Mouse (Mus musculus) embryonic fibroblast, embryonic 13.5 days (primary cell): Measurements from ENCODE around the gene Adgrb2. TPM values are rescaled to one million over a fixed set of nuclear protein-coding genes. Genes with fewer than 3 reads are reported as not detected.

ENCODE experiments used
- H3K27ac ChIP-seq: 2 replicates; pipeline ENCODE4 v1.5.1; 2012; ENCODE audit warnings: low read length, control low read depth, inconsistent platforms; ENCODE audit not compliant: insufficient read depth
- H3K4me1 ChIP-seq: 2 replicates; pipeline ENCODE4 v1.6.1; 2011; ENCODE audit warnings: low read length; ENCODE audit not compliant: control insufficient read depth, insufficient read depth
- H3K4me3 ChIP-seq: 2 replicates; pipeline ENCODE4 v1.5.1; 2011; ENCODE audit warnings: mild to moderate bottlenecking, control low read depth, low read length; ENCODE audit not compliant: insufficient read depth
- CTCF ChIP-seq: IDR thresholded peaks from 2 replicates; pipeline ENCODE4 v1.5.1; 2011; ENCODE audit warnings: mild to moderate bottlenecking, control low read depth, low read length, moderate library complexity, borderline replicate concordance; ENCODE audit not compliant: insufficient read depth
- POLR2A ChIP-seq: IDR thresholded peaks from 2 replicates; pipeline ENCODE4 v1.6.1; 2011; ENCODE audit warnings: low read depth, mild to moderate bottlenecking, control low read depth, low read length, moderate library complexity
- polyA plus RNA-seq: library from polyadenylated mRNA; stranded (reverse); fragments of >200 nt; gene quantifications from 2 replicates; pipeline ENCODE4 v1.2.4, GENCODE M21; 2011; ENCODE audit warnings: low read depth; ENCODE audit not compliant: missing spikeins, insufficient read length

Adgrb2 gene
- polyA plus RNA-seq, 1 experiment, result 3.7 TPM

DNA sequence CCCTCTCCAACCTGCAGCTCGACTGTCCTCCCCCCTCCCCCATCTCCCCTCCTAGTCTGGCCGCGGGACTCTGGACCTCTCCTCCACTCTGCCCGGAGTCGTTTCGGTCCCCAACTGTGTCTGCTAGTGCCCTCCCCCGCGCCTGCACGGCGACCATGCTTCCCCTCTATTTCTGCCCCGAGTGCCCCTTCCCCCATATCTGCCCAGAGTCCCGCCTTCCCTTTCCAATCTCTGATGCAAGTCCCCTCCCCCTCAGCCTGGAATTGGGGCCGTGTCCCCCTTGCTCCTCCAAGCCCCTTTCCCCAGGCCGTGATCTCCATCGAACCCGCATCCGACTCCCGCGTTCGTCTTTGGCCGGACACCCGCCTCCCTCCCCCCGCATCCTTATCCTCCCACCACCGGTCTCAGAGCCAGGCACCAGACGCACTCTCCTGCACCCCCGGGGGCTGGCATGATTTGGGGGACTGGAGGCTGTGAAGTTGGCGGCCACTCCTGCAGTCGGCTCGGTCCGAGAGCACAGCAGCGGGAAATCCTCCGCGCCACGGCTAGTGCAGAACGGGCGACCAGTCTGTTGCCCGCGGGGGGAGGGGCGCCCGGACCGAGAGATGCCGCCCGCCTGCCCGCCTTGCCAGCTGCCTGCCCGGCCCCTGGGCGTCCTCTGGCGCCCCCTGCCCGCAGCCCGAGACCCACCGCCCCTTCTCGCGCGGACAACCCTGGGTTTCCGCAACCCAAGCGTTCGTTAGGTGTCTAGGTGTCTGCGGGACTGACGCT is 1.2 kb downstream of the Adgrb2 start:
- Histone ChIP-seq H3K4me3 (peak overlapping the region; percentile 29), H3K27ac (no peak overlapping the region), H3K4me1 (0 out of 2 replicates have a peak, but pooled peaks cover 4% of the 10 kb centered on the region)
- no peak for TF ChIP-seq CTCF
- no peak for TF ChIP-seq POLR2A

DNA sequence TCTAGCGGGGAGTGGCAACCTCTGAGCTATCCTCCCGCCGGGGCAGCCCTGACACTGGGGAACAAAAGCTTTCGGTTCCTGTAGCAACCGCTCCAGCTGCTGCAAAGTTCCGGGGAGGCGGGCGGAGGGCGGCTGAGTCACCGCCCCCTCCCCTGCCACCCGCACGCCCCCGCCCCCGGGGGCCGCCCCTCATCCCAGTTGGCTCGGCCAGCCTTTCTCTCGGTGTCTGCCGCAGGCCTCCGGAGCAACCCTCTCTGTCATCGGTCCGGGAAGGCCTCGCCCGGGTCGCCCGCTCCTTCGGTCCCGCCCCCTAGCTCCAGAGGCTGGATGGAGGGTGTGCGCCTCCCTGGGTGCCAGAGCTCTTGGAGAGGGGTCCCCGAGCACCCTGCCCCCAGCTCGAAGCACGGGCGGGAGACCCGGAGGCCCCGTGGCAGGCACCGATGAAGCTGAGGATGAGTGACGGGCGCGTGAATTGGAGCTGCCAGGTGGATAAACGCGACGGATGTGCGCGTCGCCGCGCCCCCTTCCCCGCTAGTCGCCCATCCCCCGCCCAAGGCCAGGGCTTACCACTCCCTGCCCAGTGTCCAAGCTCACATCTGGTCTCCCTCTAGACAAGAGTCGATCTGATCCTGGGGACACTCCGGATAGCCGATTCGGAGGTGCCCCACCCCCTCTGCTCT is 3.3 kb downstream of the Adgrb2 start:
- peak overlapping the region; percentile 39 for H3K4me3 ChIP-seq
- no peak overlapping the region for H3K27ac ChIP-seq
- no peak for TF ChIP-seq POLR2A
- TF ChIP-seq CTCF, result no peak
- 0 out of 2 replicates have a peak, but pooled peaks cover 4% of the 10 kb centered on the region for H3K4me1 ChIP-seq

DNA sequence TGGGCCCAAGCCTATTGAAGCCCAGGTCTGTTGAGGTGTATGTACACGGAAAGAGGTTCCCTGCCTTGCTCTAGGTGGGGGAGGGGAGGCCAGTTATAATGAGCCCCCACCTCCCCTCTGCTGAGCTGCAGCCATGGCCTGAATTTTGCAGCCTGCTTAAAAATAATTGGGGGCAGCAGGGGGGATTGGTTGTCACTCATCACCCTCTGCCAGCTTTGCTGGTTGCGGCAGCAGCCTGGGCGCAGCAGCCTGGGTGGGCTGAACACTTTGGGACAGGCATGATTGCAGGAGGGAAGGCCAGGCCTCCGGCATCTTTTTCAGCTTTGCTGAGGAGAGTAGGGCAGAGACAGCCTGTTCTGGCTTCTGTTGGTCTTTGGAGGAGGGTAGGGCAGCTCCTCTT is 5.3 kb downstream of the Adgrb2 start:
- 0 out of 2 replicates have a peak, but pooled peaks cover 4% of the 10 kb centered on the region for H3K4me1 ChIP-seq
- H3K4me3 ChIP-seq, result no peak overlapping the region
- H3K27ac ChIP-seq, result no peak overlapping the region
- TF ChIP-seq CTCF (no peak), POLR2A (no peak)

DNA sequence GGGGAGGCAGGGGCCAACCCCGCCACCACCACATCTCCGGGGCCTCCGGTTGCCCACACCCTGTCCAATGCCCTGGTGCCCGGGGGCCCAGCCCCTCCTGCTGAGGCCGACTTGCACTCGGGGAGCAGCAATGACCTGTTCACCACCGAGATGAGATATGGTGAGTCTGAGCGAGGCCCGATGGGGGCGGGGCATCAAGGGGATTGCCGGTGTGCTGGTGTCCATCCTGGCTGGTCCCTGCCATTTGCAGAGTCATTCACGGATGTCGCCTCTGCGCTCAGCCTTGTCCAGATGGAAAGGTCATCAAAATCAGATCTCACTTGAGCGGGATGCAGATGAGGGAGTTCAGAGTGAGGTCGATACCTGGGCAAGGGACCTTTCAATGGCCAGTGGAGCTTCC is 8.1 kb downstream of the Adgrb2 start:
- no peak for TF ChIP-seq CTCF
- Histone ChIP-seq H3K27ac (no peak overlapping the region), H3K4me3 (no peak overlapping the region), H3K4me1 (no peaks in the 10 kb centered on the region)

DNA sequence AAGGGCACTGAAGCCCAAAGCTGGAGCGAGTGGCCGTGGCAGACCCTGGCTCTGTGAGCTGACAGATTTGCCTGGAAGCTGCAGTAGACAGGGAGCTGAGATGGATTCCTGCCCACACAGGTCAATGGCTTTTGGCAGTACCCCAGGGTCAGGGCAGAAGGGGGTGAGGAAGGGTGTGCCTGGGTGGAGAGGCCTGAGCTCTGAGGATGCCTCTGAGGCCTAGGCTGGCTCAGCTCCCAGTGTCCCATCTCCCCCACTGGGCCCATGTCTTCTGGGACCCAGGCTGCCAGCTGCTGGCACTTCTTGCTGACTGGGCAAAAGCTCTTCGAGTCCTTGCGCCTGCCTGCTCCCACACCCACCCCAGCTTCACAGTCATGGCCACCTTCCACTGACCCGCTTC is 8.5 kb downstream of the Adgrb2 start:
- Histone ChIP-seq H3K27ac (no peak overlapping the region), H3K4me1 (no peaks in the 10 kb centered on the region), H3K4me3 (no peak overlapping the region)
- TF ChIP-seq CTCF (no peak), POLR2A (no peak)

DNA sequence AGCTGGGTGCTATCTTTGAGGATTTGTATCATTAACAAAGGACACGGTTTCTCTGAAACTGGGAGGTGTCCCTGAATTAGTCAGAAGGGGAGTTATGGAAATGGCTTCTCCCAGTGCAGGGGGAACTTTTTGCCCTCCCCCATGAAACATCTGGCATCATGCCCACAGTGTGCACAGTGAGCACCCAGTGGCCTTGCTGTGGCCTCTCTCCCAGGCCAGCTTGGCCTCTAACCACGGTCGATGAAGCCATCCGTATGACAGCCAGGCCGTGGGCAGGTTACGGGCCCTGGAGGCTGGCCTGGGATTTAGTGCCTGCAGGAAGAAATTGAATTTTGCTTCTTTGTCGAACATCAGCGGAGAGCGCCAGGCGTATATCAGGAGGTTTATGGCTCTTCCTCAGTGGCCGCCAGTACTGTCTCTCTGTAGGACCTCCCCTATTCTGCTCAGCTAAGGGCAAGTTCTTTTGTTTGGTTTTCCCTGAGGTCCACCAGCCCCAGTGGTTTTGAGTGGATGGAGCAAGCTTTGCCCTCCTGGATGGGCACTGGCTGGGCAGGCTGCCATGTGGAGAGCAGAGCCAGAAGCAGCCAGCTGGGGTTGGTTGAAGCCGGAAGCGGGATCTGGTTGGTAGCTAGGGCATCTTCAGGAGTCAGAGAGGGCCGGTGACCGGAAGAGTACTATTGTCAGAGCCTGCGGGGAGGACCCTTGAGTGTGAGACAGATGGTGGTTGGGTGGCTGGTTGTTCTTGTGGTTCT is 9.4 kb downstream of the Adgrb2 start:
- Histone ChIP-seq H3K4me1 (no peaks in the 10 kb centered on the region), H3K27ac (no peak overlapping the region), H3K4me3 (no peak overlapping the region)
- no peak for TF ChIP-seq CTCF
- TF ChIP-seq POLR2A, result no peak

DNA sequence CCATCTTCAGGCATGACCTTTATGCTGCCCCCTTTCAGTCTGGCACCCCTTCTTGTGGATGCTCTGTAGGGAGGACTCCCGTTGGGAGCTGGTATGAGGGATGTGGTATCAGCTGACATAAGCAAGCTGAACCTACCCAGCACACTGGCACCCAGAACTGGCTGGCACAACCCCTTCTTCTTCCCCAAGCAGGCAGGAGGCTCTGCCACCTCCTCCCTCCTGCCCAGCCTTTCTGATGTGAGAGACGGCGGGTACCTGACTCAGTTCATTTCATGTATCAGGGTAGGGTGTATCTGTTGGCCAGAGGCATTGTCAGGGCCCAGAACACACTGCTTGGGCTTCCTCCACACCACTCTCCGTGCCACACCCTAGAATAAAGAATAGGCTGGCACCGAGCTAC is 10.1 kb downstream of the Adgrb2 start:
- Histone ChIP-seq H3K27ac (no peak overlapping the region), H3K4me3 (no peak overlapping the region), H3K4me1 (no peaks in the 10 kb centered on the region)
- TF ChIP-seq POLR2A (no peak), CTCF (no peak)

DNA sequence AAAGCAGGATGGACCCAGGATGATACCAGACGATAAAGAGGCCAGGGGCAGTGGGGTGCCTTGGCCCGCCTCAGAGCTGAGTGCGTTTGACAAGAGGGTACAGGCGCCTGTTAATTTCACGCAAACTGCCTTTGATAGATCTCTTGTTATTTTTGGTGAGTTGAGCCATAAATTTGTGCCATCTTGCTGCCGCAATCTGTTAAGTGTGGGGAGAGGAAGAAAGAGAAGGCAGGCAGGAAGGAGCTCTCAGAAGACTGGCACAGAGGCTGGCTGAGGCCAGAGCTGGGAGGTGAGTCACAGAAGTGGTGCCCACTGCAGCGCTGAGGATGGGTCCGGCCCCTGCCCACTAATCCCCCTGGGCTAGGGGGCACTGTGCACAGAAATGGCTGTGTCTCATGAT is 10.6 kb downstream of the Adgrb2 start:
- TF ChIP-seq CTCF (no peak), POLR2A (no peak)
- H3K4me3 ChIP-seq, result no peak overlapping the region
- no peaks in the 10 kb centered on the region for H3K4me1 ChIP-seq
- H3K27ac ChIP-seq, result no peak overlapping the region

DNA sequence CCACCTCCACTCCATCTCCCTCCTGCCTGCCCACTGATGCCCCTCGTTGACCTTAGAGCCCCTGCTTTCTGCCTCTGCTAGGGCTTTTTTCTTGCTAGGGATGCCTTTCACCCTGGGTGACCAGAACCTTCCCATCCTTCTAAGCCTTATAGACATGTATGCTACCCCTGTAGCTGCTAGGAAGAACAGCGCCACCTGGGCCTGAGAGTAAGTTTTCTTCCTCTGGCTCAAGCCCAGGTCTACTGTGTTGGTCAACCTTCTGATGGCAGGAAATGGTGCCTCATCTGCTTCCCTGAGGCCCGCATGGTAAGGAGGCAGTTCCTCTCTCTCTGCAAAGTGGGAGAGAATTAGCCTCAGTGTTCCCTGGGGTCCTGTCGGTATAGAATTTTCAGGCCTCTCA is 11.3 kb downstream of the Adgrb2 start:
- Histone ChIP-seq H3K27ac (no peak overlapping the region), H3K4me1 (peaks cover 5% of the 10 kb centered on the region; the same call in 1 of the 2 replicates), H3K4me3 (no peak overlapping the region)
- no peak for TF ChIP-seq POLR2A
- no peak for TF ChIP-seq CTCF
